Mouse (Mus musculus) thymus, postnatal 14 days (tissue): Measurements from ENCODE around the gene Ccdc27.

ENCODE experiments used
- DNase-seq: peaks from one replicate; pipeline ENCODE4 v3.0.0; 2021

Gene Ccdc27

DNA sequence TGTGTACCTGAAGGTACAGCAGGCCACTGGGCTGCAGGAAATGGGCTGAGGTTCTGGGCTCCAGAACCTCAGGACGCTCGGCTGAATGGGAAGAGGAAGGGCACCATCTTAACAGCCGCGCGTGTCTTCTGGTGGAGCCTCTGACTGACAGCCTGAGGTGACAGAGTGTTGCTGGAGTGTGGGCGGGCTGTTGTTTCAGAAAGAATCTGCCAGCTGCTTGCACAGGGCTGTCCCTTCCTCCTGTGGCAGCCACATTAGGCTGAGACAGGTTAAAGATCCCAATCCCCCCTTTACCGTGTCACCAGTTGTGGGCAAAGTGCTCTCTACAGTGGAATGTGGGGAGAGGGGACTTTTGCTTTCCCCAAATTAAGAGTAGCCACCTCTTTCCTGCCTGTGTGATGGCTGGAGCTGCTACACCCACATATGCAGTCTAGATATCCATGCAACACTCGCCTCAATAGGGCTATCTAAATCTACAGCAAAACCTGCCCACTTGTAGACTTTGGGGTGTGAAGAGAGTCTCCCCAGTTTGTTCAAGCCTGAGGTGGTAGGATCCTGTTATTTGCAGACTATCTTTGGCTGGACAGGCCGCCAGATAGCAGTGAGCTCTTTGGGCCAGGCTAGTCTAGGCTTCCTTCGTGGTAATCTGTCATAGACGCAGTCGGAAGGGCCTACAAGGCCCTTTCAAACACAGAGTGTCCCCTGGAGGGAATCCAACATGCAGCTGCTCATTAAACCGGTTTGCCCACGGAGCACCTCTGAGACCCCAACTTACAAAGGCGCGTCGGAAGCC, 17.6 kb downstream of the Ccdc27 start:
- no peak for DNase-seq

DNA sequence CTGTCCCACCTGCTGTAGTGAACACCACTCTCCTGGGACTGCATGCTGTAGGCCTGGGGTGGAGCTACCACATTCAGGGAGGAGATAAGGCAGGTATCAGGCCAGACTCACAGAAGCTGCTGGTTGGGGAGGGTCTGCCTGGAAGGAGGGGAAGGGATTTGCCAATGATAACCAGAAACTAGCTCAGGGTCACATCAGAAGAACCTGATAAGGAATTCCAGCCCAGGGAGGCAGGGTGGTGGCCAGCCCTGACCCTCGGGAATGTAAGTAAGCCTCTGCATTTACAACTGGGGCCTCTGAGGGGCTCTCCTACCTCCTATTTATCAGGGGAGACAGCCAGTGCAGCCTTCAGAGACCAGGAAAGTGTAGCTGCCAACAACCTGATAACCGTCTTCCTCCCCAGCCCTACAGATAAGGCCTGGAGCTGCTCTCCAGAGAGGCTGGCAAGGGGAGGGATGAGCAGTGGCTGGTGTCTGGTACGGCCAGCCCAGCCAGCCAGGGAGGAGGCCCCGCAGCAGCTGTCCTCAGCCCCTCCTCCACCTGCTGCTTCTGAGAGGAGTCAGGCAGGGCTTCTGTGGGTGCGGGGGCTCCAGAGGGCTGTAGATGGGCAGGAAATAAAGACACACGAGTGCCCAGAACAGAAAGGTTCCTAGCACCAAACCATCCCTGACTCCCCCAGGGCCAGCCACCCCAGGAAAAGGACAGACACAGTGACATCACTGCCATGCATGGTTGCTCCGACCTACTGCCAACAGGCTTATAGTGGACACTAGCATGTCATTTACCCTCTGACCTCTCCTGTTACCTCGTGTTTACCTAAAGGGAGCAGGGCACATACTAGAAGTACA, 18.5 kb downstream of the Ccdc27 start:
- DNase-seq: no peak

DNA sequence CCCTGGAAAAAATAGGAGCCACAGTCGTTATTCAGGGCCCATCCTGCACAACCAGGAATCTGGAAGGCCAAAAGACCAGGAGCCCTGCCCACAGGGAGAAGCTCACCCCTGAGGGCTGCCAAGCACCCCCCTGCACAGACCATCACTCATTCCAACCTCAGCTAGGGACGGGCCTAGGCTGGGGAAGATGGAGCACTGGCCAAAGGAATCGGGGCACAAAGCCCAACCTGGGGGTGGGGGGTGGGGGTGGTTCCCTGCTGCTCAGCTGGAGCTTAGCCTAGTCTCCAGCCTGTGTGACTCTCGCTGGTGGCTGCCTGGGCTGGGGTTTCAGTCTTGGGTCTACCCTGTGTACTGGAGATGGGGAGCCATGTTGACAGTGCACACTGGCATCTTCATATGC, 19.6 kb downstream of the Ccdc27 start:
- no peak for DNase-seq

DNA sequence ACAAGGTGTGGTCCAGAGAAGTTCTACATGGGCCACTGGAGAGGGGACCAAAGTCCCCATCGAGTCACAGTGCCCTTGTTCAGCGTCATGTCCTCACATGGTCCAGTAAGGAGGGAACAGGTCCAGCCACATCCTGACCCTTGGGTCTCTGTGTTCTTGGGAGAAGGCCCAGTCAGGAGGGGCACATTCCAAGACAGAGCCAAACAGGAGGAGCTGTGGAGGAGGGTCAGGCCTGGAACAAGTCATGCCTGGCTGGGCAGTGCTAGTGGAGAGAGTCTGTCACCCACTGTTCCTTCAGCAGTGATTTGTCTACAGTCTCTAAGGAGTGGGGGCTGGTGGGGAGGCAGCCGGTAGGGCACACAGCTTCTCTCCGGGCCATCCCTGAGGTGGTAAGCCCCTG, 20.1 kb downstream of the Ccdc27 start:
- DNase-seq: no peak

DNA sequence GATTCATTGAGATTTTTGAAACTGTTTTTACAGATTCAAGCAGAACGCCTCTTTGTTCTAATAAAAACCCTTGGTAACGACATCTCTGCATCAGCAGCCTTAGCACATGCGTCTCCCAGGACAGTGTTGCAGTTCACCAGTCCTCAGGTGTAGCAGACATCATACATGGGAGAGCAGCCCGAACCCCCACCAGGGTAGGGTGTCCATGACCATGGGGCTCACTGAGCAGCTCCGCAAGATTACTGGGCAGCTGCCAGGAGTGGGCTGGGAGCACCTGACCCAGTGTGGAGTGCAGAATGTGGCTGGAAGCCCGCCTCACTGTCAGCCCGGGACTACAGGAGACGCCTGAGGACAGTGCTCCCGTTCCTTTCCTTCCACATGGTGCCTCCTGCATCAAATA, 21.0 kb downstream of the Ccdc27 start:
- no peak for DNase-seq

DNA sequence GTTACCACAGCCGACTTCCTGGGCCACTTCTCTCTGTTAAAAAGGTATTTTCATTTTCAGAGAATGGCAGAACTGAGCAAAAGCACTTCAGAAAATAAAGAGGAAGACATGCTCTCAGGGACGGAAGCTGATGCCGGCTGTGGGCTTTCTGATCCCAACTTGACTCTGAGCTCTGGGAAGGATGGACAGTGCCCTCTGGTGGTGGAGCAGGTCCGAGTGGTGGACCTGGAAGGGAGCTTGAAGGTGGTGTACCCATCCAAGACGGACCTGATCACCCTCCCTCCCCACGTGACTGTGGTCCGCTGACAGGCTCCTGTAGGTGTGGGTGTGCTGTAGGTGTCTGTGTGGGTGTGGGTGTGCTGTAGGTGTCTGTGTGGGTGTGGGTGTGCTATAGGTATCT, 22.9 kb downstream of the Ccdc27 start:
- peak; percentile 58 for DNase-seq

DNA sequence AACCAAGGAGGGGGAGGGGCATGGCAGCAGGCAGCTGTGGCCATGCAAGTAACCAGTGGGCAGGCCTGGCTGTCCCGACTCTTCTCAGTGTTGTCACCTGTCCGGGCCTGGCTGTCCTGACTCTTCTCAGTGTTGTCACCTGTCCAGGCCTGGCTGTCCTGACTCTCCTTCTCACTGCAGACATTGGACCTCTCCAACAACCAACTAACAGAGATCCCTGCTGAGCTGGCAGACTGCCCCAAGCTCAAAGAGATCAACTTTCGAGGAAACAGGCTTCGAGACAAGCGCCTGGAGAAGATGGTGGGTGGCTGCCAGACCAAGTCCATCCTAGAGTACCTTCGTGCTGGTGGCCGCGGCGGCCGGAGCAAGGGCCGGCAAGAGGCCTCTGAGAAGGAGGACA, 27.0 kb downstream of the Ccdc27 start:
- no peak for DNase-seq

DNA sequence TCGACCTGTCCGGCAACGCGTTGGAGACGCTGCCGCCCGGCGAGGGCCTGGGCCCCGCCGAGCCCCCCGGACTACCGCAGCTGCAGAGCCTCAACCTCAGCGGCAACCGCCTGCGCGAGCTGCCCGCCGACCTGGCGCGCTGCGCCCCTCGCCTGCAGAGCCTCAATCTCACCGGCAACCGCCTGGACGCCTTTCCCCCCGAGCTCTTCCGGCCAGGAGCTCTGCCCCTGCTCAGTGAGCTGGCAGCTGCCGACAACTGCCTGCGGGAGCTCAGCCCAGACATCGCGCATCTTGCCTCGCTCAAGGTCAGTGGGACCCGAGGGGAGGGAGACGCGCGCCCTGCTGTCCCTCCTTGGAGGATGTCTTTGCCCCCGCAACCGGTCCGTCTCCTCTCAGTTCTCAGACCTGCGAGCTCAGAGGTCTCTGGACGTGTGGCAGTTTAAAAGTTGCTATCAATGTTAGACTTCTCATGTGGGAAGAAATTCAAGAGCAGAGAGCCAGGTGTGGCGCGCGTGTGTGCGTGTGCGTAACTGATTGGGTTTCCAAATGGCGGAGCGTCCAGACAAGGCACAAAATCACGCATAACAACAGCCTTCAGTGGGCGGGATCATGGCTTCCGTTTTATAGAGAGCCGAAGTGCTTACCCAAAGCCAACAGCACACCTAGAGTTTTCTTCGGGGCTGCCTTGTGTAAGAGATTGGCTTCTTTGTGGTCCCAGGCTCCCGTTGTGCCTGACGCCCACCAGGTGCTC, 30.2 kb downstream of the Ccdc27 start:
- DNase-seq: peak; percentile 47

DNA sequence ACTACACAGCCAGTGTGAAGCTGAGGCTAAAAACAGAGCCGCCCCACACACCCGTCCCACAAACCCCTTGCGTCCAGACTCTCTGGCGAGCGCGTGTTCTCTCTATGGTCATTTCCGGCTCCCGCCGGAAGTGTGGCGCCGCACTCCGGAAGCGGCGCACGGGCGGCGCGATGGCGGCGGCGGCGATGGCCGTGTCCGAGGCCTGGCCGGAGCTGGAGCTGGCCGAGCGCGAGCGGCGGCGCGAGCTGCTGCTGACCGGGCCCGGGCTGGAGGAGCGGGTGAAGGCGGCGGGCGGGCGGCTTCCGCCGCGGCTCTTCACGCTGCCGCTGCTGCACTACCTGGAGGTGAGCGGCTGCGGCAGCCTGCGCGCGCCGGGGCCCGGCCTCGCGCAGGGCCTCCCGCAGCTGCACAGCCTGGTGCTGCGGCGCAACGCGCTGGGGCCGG, 30.8 kb downstream of the Ccdc27 start, which contains the start of gene Lrrc47:
Lrrc47 (plus strand) TSS at position 86 of the 444 bp plus-strand sequence.
- peak; percentile 83 for DNase-seq

DNA sequence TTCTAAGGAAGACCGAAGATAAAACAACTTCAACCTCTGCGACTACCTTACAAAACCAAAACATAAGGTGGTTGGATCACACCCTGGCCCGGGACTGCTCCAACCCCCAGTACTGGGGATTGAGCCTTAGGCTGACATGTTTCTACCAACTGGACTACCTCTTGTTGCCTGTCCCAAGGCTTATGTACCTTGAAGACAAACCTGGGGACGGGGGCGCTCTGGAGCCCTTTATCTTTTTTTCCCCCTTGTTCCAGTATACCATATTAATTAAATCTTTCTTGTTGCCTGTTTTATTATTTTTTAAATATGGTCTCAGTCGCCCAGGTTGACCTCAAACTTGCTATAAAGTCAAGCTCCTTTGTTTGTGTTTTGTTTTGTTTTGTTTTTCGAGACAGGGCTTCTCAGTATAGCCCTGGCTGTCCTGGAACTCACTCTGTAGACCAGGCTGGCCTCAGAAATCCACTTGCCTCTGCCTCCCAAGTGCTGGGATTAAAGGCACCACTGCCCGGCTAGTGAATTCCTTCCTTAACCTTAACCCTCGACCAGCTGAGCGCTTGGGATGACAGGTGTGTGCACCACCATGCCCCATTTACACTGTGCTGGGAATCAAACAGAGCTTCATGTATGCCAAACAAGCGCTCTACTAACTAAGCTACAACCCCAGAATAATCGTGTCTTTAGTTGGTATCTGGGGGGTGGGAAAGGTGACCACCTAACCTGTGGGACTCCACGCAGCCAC, 31.4 kb downstream of the Ccdc27 start:
- peak; percentile 21 for DNase-seq

DNA sequence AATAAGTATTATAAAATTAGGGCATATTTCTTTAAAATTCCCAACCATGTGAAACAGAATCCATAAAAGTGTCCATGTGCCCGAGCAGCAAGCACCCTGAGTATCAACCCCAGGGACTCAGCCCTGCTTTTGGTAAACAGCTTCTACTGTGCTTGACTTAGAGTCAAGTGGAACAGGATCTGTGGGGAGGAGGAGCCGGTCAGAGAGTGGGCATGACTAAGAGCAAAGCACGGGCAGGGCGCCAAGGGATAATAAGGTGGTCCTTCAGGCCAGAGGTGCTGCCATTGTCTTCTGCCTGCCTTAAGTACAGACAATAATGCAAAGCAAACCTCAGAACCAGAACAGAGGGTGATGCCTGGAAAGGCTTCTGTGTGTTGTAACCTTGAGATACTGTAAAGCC, 34.7 kb downstream of the Ccdc27 start:
- no peak for DNase-seq

DNA sequence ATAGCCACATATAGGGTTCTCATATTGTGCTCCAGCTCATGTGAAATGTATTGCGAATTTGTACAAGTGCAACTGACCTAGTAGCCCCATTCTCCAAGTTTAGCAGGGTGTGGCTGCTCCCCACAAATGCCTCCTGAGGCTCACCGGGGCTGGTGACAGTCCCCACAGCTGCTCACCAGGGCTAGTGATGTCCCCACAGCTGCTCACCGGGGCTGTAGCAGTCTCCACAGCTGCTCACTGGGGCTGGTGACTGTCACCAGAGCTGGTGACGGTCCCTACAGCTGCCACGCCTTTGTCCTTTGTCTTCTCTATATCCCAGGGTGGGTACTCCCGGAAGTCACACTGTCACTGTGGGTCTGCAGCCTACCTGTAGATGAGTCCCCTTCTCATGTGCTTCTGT, 36.2 kb downstream of the Ccdc27 start:
- DNase-seq: no peak

DNA sequence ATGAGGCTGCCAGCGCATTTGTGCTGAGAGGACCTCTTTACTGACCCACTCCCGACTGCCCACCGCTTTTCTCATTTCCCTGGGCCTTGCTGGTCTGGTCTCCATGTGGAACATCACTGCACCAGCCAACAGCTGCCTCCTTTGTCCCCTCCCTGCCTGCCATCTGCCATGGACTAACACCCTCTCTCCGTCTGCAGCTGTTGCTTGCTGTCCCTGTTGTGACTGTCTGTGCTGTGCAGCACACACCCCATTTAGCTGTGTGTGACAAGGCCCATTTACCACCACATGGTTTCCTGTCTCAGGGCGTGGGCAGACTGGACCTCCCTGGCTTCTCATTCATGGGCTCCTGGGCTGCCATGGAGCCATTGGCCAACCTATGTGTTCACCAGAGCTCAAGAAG, 37.0 kb downstream of the Ccdc27 start:
- DNase-seq: no peak

DNA sequence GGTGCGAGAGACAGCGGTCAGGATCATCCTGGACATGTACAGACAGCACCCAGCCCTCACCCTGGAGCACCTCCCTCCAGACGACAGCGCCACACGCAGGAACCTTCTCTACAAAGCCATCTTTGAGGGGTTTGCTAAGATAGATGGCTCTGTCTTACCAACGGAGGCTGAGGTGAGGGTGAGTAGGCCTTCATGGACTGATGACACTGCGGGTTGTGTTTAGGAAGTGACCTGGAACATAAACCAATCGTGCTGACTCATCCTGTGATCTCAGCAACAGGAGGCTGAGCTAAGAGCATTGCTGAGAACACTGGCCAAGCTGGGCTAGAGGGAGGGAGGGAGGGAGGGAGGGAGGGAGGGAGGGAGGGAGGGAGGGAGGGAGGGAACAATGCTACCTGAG, 49.0 kb downstream of the Ccdc27 start:
- DNase-seq: no peak

DNA sequence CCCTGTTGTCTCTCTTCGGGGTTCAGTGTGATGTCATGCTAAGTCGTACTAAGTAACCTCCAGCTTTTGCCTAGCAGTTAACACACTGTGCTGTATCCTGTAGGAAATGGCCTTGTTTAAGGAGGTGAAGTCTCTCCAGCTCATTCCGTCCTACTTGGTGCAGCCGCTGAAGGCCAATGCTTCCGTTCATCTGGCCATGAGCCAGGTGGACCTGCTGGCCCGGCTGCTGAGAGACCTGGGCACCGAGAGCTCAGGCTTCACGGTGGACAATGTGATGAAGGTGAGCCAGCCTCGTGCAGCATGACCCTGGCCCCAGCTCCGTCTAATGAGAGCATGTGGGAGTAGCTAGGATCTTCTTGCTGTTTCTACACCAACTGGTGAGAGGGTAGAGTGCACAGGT, 49.8 kb downstream of the Ccdc27 start:
- no peak for DNase-seq

DNA sequence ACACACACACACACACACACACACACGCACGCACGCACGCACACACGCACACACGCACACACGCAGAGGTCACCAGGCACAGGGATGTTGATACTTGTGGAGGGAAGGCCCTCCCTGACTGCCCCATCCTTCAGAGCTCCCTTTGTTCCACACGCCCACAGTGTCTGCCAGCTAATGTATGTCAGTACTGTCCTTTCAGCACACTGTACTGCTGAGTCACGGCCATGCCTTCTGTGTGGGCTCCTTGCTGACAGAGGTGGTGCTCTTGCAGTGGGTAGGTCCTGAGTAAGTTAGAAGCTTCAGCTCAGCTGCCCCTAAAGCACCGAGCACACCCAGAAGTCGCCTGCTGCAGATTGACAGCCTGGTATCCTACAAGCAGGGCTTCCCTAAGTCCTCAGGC, 62.0 kb downstream of the Ccdc27 start:
- no peak for DNase-seq

DNA sequence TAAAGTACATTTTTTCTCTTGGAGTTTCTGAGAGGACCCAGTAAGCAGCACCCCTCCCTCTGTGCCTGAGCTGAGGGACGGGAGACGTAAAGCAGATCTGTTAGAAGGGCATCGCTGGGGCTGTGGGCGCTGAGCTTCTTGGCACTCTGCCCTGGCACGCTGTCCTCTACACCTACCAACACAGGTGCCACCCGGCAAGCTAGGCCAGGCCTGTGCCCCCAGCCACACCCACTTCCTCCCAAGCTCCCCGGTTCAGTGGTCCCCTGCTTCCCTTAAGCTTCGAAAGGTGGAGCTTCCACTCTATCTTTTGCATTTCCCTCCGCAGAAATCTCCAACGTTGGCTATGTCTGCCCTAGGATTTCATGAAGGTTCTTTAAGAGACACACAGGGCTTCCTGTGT, 63.2 kb downstream of the Ccdc27 start:
- no peak for DNase-seq
